ENCODE assay signal across 19 mouse cellular contexts in genomic region chr10:21762516-21762915, GRCm38 (mm10).
DNase-seq lines count a peak whose midpoint lies in the region; ATAC-seq lines count a peak whose summit lies in the region.
"Had no signal": no experiment of that assay in that cellular context is flagged by ENCODE, and none has a peak within 500 bp of the region (broad histone marks: within the 10 kb centered on the region; RNA-seq: fewer than 3 reads in every experiment).

No protein-coding gene starts in this region.

- no peak overlapping the region for H3K9ac ChIP-seq in forebrain, embryonic 13.5 days
- no peak overlapping the region for H3K9ac ChIP-seq in forebrain, embryonic 12.5 days
- H3K9ac ChIP-seq: hindbrain, embryonic 13.5 days; kidney, embryonic 15.5 days; limb, embryonic 12.5 days; liver, embryonic 13.5 days; midbrain, embryonic 12.5 days had no signal

- no peaks in the 10 kb centered on the region for H3K4me1 ChIP-seq in forebrain, embryonic 13.5 days
- no peaks in the 10 kb centered on the region for H3K4me1 ChIP-seq in forebrain, embryonic 12.5 days
- H3K4me1 ChIP-seq: heart, embryonic 10.5 days; kidney, embryonic 15.5 days; liver, embryonic 13.5 days; midbrain, embryonic 12.5 days had no signal

- H3K4me3 ChIP-seq in forebrain, embryonic 13.5 days = no peak overlapping the region
- H3K4me3 ChIP-seq in forebrain, embryonic 12.5 days (replicated peaks) = no peak overlapping the region
- H3K4me3 ChIP-seq: erythroblast, embryonic 14.5 days; heart, embryonic 10.5 days; hindbrain, embryonic 13.5 days; kidney, embryonic 15.5 days; limb, embryonic 12.5 days; liver, embryonic 13.5 days; midbrain, embryonic 12.5 days had no signal

- no peaks in the 10 kb centered on the region for H3K9me3 ChIP-seq in forebrain, embryonic 13.5 days (replicated peaks)
- no peaks in the 10 kb centered on the region for H3K9me3 ChIP-seq in forebrain, embryonic 12.5 days
- H3K9me3 ChIP-seq: G1E; heart, embryonic 10.5 days; hindbrain, embryonic 13.5 days; kidney, embryonic 15.5 days; limb, embryonic 12.5 days; liver, embryonic 13.5 days; midbrain, embryonic 12.5 days had no signal

- no peak overlapping the region for H3K4me2 ChIP-seq in forebrain, embryonic 13.5 days
- H3K4me2 ChIP-seq in forebrain, embryonic 12.5 days = no peak overlapping the region
- H3K4me2 ChIP-seq: hindbrain, embryonic 13.5 days; kidney, embryonic 15.5 days; limb, embryonic 12.5 days; liver, embryonic 13.5 days; midbrain, embryonic 12.5 days had no signal

- no peaks in the 10 kb centered on the region for H3K27me3 ChIP-seq in forebrain, embryonic 13.5 days
- H3K27me3 ChIP-seq in forebrain, embryonic 12.5 days = no peaks in the 10 kb centered on the region
- H3K27me3 ChIP-seq: hindbrain, embryonic 13.5 days; kidney, embryonic 15.5 days; limb, embryonic 12.5 days; liver, embryonic 13.5 days; midbrain, embryonic 12.5 days had no signal

- no peaks in the 10 kb centered on the region for H3K36me3 ChIP-seq in forebrain, embryonic 13.5 days (ENCODE audit: poor library complexity, severe bottlenecking)
- H3K36me3 ChIP-seq in forebrain, embryonic 12.5 days (replicated peaks) = no peaks in the 10 kb centered on the region
- H3K36me3 ChIP-seq: G1E; heart, embryonic 10.5 days; hindbrain, embryonic 13.5 days; kidney, embryonic 15.5 days; limb, embryonic 12.5 days; liver, embryonic 13.5 days; midbrain, embryonic 12.5 days had no signal

- peak; percentile 24; the same call in 1 of the 2 replicates for ATAC-seq in forebrain, embryonic 13.5 days
- no peak for ATAC-seq in forebrain, embryonic 12.5 days (ENCODE audit: low FRiP score)
- ATAC-seq: CD4-positive, CD25-positive, alpha-beta regulatory T cell, adult 4 months had no signal

- WGBS in forebrain, embryonic 13.5 days = 90% methylated on average over 5 of the region's 5 CpGs
- 86% methylated on average over 5 of the region's 5 CpGs for WGBS in forebrain, embryonic 12.5 days

- no peak overlapping the region for H3K27ac ChIP-seq in forebrain, embryonic 13.5 days
- no peak overlapping the region for H3K27ac ChIP-seq in forebrain, embryonic 12.5 days
- H3K27ac ChIP-seq: heart, embryonic 10.5 days; hindbrain, embryonic 13.5 days; kidney, embryonic 15.5 days; limb, embryonic 12.5 days; liver, embryonic 13.5 days; midbrain, embryonic 12.5 days had no signal

- DNase-seq in right cerebral cortex, adult 18-20 months = peak; percentile 71
- no peak for DNase-seq in right cerebral cortex, postnatal 4 days
- DNase-seq in right cerebral cortex, adult 2 months (ENCODE audit: low spot score in 2 of 2) = peak; percentile 61 to 72
- no peak for DNase-seq in embryo, embryonic 10.5 days (ENCODE audit: low spot score)
- no peak for DNase-seq in embryo, embryonic 10 days (ENCODE audit: low spot score)
- no peak for DNase-seq in natural killer cell, adult 2 months (ENCODE audit: low spot score in 2 of 2)
- DNase-seq: gastrocnemius, postnatal 25 days; heart, postnatal 14 days; liver, embryonic 13.5 days had no signal

Comparison
In these comparisons a context has a peak if more than half of its experiments do, and no peak if none do; other contexts are left out.
1. DNase-seq: peak in right cerebral cortex, adult 18-20 months (single experiment) and right cerebral cortex, adult 2 months (2 of 2); none in right cerebral cortex, postnatal 4 days (single experiment), embryo, embryonic 10.5 days (single experiment), embryo, embryonic 10 days (single experiment) and natural killer cell, adult 2 months (0 of 2).